Mouse (Mus musculus) left cerebral cortex, postnatal 25 days (tissue): ENCODE measurements at regions not wholly inside any gene's neighbourhood (a gene's known extent, or its start where the extent isn't known, plus 50 kb on each side); places are given as distances from the start of the nearest gene placed in this dataset.
A peak's percentile ranks its signal among the peaks of the same experiment; 100 is the strongest.

Experiments
- DNase-seq, 2 experiments: peaks; one replicate each; pipeline ENCODE4 v3.0.0; 2022; ENCODE audit warnings: low spot score in 2 of 2, mixed read lengths in 1 of 2
- intact Hi-C: fragments of 180-260 bp; cut with DNase I; formaldehyde crosslinking; loops from one replicate; pipeline ENCODE4 v1.15.1; 2025

GRCm38 (mm10) chr10:67425407-67425806 is 109.9 kb upstream of the Egr2 start:
- intact Hi-C loops: no loop called here
- DNase-seq: no peak

- no peak for DNase-seq
- intact Hi-C loops: no loop called here
Measured at GRCm38 (mm10) chr10:67427220-67427619, 108.1 kb upstream of the Egr2 start.

- no peak for DNase-seq
- intact Hi-C loops: no loop called here
Measured at GRCm38 (mm10) chr10:67430805-67431204, 104.5 kb upstream of the Egr2 start.

GRCm38 (mm10) chr10:67439042-67439635 is 96.1 kb upstream of the Egr2 start:
- no peak for DNase-seq

GRCm38 (mm10) chr10:67439844-67440243 is 95.4 kb upstream of the Egr2 start:
- DNase-seq: no peak
- intact Hi-C loops: no loop called here

More at GRCm38 (mm10) chr10:67439042-67439635, 96.1 kb upstream of the Egr2 start:
- intact Hi-C loops: no loop called here

GRCm38 (mm10) chr10:67441243-67441642 is 94.0 kb upstream of the Egr2 start:
- DNase-seq: peak in 1 of 2 experiments; percentile 36
- intact Hi-C loops: no loop called here

- intact Hi-C loops: no loop called here
- no peak for DNase-seq
Measured at GRCm38 (mm10) chr10:67448875-67449274, 86.4 kb upstream of the Egr2 start.

- DNase-seq: no peak
- intact Hi-C loops: no loop called here
Measured at GRCm38 (mm10) chr10:67454149-67454548, 81.1 kb upstream of the Egr2 start.

- peak in 1 of 2 experiments; percentile 24 for DNase-seq
- intact Hi-C loops: no loop called here
Measured at GRCm38 (mm10) chr10:67458447-67459272, 76.6 kb upstream of the Egr2 start.

- no peak for DNase-seq
- intact Hi-C loops: no loop called here
Measured at GRCm38 (mm10) chr10:67461321-67461720, 74.0 kb upstream of the Egr2 start.

GRCm38 (mm10) chr10:67461862-67462261 is 73.4 kb upstream of the Egr2 start:
- DNase-seq: no peak
- intact Hi-C loops: no loop called here

- DNase-seq: no peak
- intact Hi-C loops: no loop called here
Measured at GRCm38 (mm10) chr10:67468724-67469123, 66.6 kb upstream of the Egr2 start.

- intact Hi-C loops: no loop called here
- DNase-seq: no peak
Measured at GRCm38 (mm10) chr10:67473016-67473415, 62.3 kb upstream of the Egr2 start.

GRCm38 (mm10) chr10:67474336-67474735 is 60.9 kb upstream of the Egr2 start:
- intact Hi-C loops: no loop called here
- no peak for DNase-seq

GRCm38 (mm10) chr10:67482268-67482667 is 53.0 kb upstream of the Egr2 start:
- intact Hi-C loops: loop anchor here (2.0 to 5.0 kb wide), 3 partner anchors 55 to 160 kb away; no protein-coding TSS in a partner anchor
- peak; percentile 71 to 78 for DNase-seq

- intact Hi-C loops: loop anchor here (1.0 to 5.0 kb wide), 4 partner anchors 9 to 161 kb away; no protein-coding TSS in a partner anchor
- DNase-seq: peak; percentile 10 to 70
Measured at GRCm38 (mm10) chr10:67483371-67483770, 51.9 kb upstream of the Egr2 start.

GRCm38 (mm10) chr10:67484091-67484745 is 51.1 kb upstream of the Egr2 start:
- DNase-seq: no peak
- intact Hi-C loops: loop anchor here (5.0 kb wide), 1 partner anchor 162 kb away; no protein-coding TSS in a partner anchor
